Mouse (Mus musculus) heart, embryonic 13.5 days (tissue): ENCODE measurements around the gene Cdhr5. TPM values are rescaled to one million over a fixed set of nuclear protein-coding genes. Genes with fewer than 3 reads are reported as not detected.

Source experiments
- ATAC-seq: fragments of 200-750 bp; cut with Nextera tagmentation; 2 replicates; pipeline ENCODE4 v1.8.0; 2017; ENCODE audit warnings: moderate TSS enrichment; ENCODE audit not compliant: insufficient number of reproducible peaks, low FRiP score, low TSS enrichment; ENCODE audit errors: extremely low read depth
- H3K27ac ChIP-seq: fragments of 300-500 bp; sonication (generic); replicated peaks from 2 replicates; pipeline ENCODE4 v1.5.1; 2015; ENCODE audit warnings: moderate library complexity, mild to moderate bottlenecking, inconsistent platforms
- H3K27me3 ChIP-seq: fragments of 300-500 bp; sonication (generic); replicated peaks from 2 replicates; pipeline ENCODE4 v1.6.1; 2015; ENCODE audit warnings: mild to moderate bottlenecking, inconsistent platforms
- H3K36me3 ChIP-seq: fragments of 300-500 bp; sonication (generic); 2 replicates; pipeline ENCODE4 v1.6.1; 2015; ENCODE audit warnings: mild to moderate bottlenecking, inconsistent platforms
- H3K4me1 ChIP-seq: fragments of 300-500 bp; sonication (generic); 2 replicates; pipeline ENCODE4 v1.6.1; 2015; ENCODE audit warnings: inconsistent platforms
- H3K4me2 ChIP-seq: fragments of 300-500 bp; sonication (generic); 2 replicates; pipeline ENCODE4 v1.6.1; 2015; ENCODE audit warnings: inconsistent platforms, mild to moderate bottlenecking, moderate library complexity
- H3K4me3 ChIP-seq: fragments of 300-500 bp; sonication (generic); 2 replicates; pipeline ENCODE4 v1.5.1; 2015; ENCODE audit warnings: moderate library complexity, mild to moderate bottlenecking, inconsistent platforms
- H3K9ac ChIP-seq: fragments of 300-500 bp; sonication (generic); 2 replicates; pipeline ENCODE4 v1.6.1; 2015; ENCODE audit warnings: inconsistent platforms, mild to moderate bottlenecking, moderate library complexity
- H3K9me3 ChIP-seq: fragments of 300-500 bp; sonication (generic); 2 replicates; pipeline ENCODE4 v1.6.1; 2016; ENCODE audit warnings: inconsistent platforms
- WGBS: fragments of 180-500 bp; shearing (Covaris S2); methylation state at CpG from one replicate; pipeline ENCODE4 v1.1.7; 2015; ENCODE audit warnings: mixed read lengths; 5-methylcytosine and 5-hydroxymethylcytosine counted together
- polyA plus RNA-seq: library from polyadenylated mRNA; unstranded; fragments of >200 nt; fragmentation: Nextera tagmentation; extraction: Ambion mirVana; gene quantifications from 2 replicates; pipeline ENCODE4 v1.2.1, GENCODE M21; 2015

The Cdhr5 gene
- polyA plus RNA-seq, 1 experiment from 2014 or later = not detected

DNA sequence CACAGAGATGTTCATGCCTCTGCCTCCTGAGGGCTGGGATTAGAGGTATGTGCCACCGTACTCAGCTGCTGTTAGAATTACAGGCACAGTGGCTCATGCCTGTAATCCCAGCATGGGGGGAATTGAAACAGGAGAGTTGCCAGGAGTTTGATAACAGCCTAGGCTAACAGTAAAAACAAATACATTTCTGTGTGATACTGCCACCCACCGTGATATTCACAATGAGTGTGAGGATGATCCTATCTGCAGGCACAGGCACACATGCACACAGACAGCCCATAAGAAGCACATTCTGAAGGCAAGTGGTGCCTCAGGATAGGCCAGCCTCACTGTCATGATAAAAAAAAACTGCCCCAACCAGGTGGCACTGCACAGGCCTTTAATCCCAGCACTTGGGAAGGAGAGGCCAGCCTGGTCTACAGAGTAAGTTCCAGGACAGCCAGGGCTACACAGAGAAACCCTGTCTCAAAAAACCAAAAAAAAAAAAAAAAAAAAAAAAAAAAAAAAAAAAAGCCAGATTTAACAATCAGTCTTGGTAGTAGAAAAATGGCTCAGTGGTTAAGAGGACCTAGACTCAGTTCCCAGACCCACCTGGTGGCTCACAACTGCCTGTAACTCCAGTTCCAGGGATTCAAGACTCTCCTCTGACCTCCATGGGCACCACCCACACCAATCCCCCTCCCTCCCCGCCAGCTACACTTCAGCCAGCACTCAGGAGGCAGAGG is 21.5 kb upstream of the Cdhr5 start:
- no peak overlapping the region for H3K27ac ChIP-seq
- no peak for ATAC-seq
- peaks cover 35% of the 10 kb centered on the region for H3K27me3 ChIP-seq
- no peak overlapping the region for H3K4me2 ChIP-seq
- H3K9me3 ChIP-seq = no peaks in the 10 kb centered on the region
- H3K4me3 ChIP-seq = no peak overlapping the region
- peaks cover 17% of the 10 kb centered on the region for H3K4me1 ChIP-seq
- WGBS = 75% methylated on average over 3 of the region's 3 CpGs
- peaks cover 61% of the 10 kb centered on the region for H3K36me3 ChIP-seq
- H3K9ac ChIP-seq = no peak overlapping the region

DNA sequence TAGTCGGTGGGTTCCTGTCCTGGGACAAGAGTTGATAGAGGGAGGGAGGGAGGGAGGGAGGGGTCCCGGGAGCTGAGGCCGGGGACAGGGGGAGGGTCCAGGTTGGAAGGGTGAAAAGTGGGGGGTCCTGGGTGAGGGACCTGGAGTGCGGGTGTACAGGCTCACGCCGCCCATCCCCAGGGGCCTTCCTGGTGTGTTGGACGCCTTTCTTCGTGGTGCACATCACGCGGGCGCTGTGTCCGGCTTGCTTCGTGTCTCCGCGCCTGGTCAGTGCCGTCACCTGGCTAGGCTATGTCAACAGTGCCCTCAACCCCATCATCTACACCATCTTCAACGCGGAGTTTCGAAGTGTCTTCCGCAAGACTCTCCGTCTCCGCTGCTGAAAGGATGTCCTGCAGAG is 17.9 kb upstream of the Cdhr5 start:
- H3K4me1 ChIP-seq = peaks cover 28% of the 10 kb centered on the region
- no peak for ATAC-seq
- WGBS = 3% methylated on average over 22 of the region's 22 CpGs
- H3K27ac ChIP-seq = no peak overlapping the region
- peak overlapping the region; percentile 50 for H3K4me3 ChIP-seq
- H3K9me3 ChIP-seq = no peaks in the 10 kb centered on the region; the same call in 1 of the 2 replicates
- H3K27me3 ChIP-seq = peaks cover 72% of the 10 kb centered on the region
- peak overlapping the region; percentile 74 for H3K9ac ChIP-seq
- H3K36me3 ChIP-seq = peaks cover 25% of the 10 kb centered on the region
- peak overlapping the region; percentile 75 for H3K4me2 ChIP-seq

DNA sequence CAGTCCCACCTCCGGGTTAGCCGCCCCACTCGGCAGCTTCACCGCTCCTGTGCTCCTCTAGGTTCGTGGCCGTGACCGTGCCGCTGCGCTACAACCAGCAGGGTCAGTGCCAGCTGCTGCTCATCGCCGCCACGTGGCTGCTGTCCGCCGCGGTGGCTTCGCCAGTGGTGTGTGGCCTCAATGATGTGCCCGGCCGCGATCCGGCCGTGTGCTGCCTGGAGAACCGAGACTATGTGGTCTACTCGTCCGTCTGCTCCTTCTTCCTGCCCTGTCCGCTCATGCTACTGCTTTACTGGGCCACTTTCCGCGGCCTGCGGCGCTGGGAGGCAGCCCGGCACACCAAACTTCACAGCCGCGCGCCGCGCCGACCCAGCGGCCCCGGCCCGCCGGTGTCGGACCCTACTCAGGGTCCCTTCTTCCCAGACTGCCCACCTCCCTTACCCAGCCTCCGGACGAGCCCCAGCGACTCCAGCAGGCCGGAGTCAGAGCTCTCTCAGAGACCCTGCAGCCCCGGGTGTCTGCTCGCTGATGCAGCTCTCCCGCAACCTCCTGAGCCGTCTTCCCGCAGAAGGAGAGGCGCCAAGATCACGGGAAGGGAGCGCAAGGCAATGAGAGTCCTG is 17.4 kb upstream of the Cdhr5 start:
- peak overlapping the region; percentile 74 for H3K9ac ChIP-seq
- under 1% methylated on average over 53 of the region's 53 CpGs for WGBS
- H3K36me3 ChIP-seq = peaks cover 20% of the 10 kb centered on the region
- ATAC-seq = no peak
- H3K27ac ChIP-seq = no peak overlapping the region
- H3K9me3 ChIP-seq = no peaks in the 10 kb centered on the region; the same call in 1 of the 2 replicates
- peaks cover 74% of the 10 kb centered on the region for H3K27me3 ChIP-seq
- peaks cover 28% of the 10 kb centered on the region for H3K4me1 ChIP-seq
- peak overlapping the region; percentile 50 for H3K4me3 ChIP-seq
- peak overlapping the region; percentile 75 for H3K4me2 ChIP-seq

DNA sequence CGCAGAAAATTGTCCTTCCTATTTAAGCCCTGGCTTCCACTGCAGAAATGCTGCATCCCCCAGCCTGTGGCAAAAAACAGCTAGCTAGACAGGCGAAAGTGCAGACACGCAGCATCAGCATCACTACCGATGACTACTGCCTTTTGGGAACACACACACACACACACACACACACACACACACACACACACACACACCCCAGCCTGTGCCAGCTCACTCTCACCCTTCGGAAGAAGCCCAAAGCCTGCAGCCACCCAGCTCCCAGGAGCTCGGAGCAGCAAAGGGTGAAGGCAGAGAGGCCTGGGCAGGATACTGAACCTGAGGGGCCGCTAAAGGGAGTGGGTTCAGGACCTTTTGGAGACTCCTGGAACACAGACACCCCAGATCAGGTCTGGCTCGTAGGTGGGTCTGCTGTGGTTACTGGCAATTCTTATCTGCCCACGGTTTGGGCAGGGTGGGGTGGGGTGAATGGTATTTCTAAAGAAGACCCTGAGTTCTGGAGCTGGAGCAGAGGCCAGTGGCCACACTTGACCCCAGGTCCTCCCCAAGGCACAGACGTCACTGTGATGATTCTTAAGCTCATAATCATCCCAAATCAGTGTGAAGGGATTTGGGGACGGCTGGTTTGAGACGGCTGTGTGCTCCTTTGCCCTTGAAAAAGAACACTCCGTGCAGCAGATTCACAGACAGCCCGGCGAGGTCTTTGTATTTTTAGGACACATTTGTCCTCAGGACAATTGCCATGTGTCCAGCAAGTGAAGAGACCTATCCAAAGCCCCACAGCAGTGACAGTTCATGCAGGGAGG is 16.2 kb upstream of the Cdhr5 start:
- WGBS = 39% methylated on average over 15 of the region's 15 CpGs
- no peak for ATAC-seq
- peaks cover 74% of the 10 kb centered on the region for H3K27me3 ChIP-seq
- H3K4me1 ChIP-seq = peaks cover 28% of the 10 kb centered on the region
- H3K9ac ChIP-seq = peak overlapping the region; percentile 75
- H3K27ac ChIP-seq = no peak overlapping the region
- H3K4me2 ChIP-seq = peak overlapping the region; percentile 92
- no peaks in the 10 kb centered on the region; the same call in 1 of the 2 replicates for H3K9me3 ChIP-seq
- peaks cover 12% of the 10 kb centered on the region for H3K36me3 ChIP-seq
- peak overlapping the region; percentile 58 for H3K4me3 ChIP-seq

DNA sequence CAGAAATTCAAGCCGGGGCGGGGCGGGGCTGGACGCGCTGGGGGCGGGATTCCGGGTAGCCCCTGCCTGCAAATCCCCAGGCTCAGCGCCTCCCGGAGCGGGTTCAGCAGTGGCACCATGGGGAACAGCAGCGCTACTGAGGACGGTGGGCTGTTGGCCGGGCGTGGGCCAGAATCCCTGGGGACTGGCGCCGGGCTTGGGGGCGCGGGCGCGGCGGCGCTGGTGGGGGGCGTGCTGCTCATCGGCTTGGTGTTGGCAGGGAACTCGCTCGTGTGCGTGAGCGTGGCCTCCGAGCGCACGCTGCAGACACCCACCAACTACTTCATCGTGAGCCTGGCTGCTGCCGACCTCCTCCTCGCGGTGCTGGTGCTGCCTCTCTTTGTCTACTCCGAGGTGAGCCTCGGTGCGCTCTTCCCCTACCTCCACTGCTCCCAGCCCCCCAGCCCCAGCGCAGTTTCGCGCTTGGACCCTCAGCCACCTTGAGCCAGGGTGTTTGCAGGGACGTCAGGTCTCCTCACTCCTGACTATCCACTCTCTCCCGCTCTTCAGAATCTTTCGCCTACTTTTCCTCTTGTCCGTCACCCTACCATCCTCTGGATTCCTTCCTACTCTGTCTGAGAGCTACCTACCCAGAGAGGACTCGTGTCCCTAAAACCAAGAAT is 15.5 kb upstream of the Cdhr5 start, which contains the start of gene Drd4:
Drd4 (plus strand) TSS at position 86 of the 662 bp plus-strand sequence.
- H3K36me3 ChIP-seq = peaks cover 4% of the 10 kb centered on the region
- peak within 1 kb of the TSS; percentile 58 for H3K4me3 ChIP-seq
- H3K27me3 ChIP-seq = peaks cover 74% of the 10 kb centered on the region
- H3K4me2 ChIP-seq = peak within 1 kb of the TSS; percentile 92
- H3K27ac ChIP-seq = no peak within 1 kb of the TSS
- H3K9me3 ChIP-seq = no peaks in the 10 kb centered on the region; the same call in 1 of the 2 replicates
- 3% methylated on average over 46 of the region's 46 CpGs for WGBS
- H3K9ac ChIP-seq = peak within 1 kb of the TSS; percentile 75
- H3K4me1 ChIP-seq = peaks cover 28% of the 10 kb centered on the region
- no peak for ATAC-seq

DNA sequence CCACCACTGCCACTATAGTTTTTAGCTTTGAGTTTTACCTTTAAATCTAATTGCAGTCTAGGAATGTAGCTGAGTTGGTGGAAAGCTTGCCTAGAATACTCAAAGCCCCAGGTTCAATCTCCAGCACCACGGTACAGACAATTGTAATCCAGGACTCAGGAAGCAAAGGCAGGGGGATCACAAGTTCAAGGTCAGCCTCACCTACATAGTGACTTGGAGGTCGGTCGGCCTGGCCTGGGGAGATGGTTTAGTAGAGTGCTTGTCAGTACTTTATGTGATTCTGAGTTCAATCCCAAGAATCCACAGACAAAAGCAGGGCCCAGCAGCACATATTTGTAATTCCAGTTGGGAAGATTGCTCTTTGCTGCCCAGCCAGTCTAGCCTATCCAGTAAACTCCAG is 11.5 kb upstream of the Cdhr5 start:
- Histone ChIP-seq H3K27ac (no peak overlapping the region), H3K4me1 (peaks cover 10% of the 10 kb centered on the region), H3K27me3 (peaks cover 44% of the 10 kb centered on the region), H3K4me3 (no peak overlapping the region), H3K9ac (no peak overlapping the region), H3K36me3 (no peaks in the 10 kb centered on the region), H3K4me2 (no peak overlapping the region), H3K9me3 (no peaks in the 10 kb centered on the region; the same call in 1 of the 2 replicates)
- no peak for ATAC-seq
- 64% methylated on average over 3 of the region's 3 CpGs for WGBS

DNA sequence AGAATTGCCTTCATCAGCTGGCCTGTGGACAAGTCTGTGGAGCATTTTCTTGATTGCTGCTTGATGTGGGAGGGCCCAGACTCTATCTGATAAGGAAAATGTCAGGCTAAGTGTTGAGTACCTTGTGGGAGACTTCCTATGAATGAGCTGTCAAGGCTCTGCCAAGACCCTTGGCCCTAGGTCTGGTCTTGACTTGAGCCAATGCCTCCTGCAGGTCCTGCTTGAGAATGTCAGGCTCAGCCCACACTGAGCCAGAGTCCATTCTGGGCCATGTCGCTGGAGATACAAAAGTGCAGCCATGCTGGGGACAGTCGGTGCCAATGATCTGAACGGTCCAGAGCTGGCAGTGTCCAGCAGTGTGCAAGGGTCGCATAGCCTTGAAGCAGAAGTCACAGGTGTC is 6.2 kb upstream of the Cdhr5 start:
- 74% methylated on average over 4 of the region's 4 CpGs for WGBS
- Histone ChIP-seq H3K9ac (no peak overlapping the region), H3K27me3 (peaks cover 25% of the 10 kb centered on the region), H3K9me3 (no peaks in the 10 kb centered on the region), H3K4me1 (peaks cover 12% of the 10 kb centered on the region), H3K4me3 (no peak overlapping the region), H3K27ac (no peak overlapping the region), H3K4me2 (no peak overlapping the region), H3K36me3 (no peaks in the 10 kb centered on the region)
- ATAC-seq = no peak

DNA sequence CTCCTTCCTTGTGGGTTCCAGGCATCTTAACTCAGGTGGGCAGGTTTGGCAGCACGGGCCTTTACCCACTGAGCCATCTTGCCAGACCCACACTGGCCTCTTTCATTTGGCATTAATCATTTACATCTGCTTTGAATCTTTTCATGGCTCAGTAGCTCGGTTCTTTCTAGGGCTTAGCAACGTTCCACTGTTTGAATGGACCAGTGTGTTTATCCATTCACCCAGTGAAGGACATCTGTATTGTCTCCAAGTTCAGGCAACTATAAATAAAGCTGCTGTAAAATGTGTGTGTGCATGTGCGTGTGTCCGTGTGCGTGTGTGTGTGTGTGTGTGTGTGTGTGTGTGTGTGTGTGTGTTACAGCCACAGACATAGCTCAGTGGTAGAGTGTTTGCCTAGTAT is 4.9 kb upstream of the Cdhr5 start:
- peaks cover 12% of the 10 kb centered on the region for H3K4me1 ChIP-seq
- no peak overlapping the region for H3K27ac ChIP-seq
- H3K4me3 ChIP-seq = no peak overlapping the region
- no peaks in the 10 kb centered on the region for H3K9me3 ChIP-seq
- H3K36me3 ChIP-seq = no peaks in the 10 kb centered on the region
- peaks cover 32% of the 10 kb centered on the region for H3K27me3 ChIP-seq
- H3K4me2 ChIP-seq = no peak overlapping the region
- no peak for ATAC-seq
- WGBS = 81% methylated on average over 6 of the region's 6 CpGs
- H3K9ac ChIP-seq = no peak overlapping the region

DNA sequence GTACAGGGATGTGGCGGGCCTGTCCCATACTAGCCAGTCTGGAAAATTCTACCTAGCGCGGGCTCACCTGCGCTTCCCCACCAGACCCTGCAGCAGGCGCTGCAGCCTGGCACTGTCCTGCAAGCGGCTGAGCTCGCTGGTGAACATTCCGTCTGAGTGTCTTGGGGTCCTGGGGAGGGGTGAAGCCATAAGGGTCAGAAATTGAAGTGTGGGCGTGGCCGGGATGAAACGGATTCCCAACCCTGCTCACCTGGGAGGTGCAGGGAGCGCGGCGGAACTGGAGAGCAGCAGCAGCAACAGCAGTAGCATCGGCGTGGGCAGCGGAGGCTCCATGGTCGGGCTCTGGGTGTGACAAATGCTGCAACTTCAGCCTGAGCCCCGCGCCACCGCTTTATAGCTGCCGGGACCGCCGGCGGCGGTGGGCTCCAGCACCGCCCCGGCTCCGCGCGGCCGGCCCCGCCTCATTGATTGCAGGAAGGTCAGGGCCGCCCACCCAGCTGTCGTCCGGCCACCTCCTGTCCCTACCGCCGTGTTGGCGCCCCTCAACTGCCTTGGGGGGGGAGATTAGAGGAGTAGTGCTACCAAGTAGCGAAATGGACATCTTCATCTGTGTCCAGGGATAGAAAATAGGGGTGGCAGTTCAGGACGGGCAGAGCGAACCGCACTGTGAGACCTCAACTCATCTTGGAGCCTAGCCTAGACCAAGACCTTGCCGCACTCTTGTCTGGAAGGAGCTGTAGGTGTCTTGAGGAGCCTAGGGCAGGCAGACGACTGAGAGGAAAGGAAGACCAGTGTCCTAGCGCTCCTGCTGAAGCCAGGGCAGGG is 2.4 kb upstream of the Cdhr5 start, which contains the start of gene Sct:
Sct (minus strand) TSS at position 368 of the 825 bp plus-strand sequence.
- no peak for ATAC-seq
- H3K27me3 ChIP-seq = peaks cover 35% of the 10 kb centered on the region
- peak within 1 kb of the TSS; percentile 73 for H3K9ac ChIP-seq
- H3K4me3 ChIP-seq = peak within 1 kb of the TSS; percentile 55
- H3K27ac ChIP-seq = no peak within 1 kb of the TSS
- H3K36me3 ChIP-seq = no peaks in the 10 kb centered on the region
- no peaks in the 10 kb centered on the region for H3K9me3 ChIP-seq
- 3% methylated on average over 46 of the region's 46 CpGs for WGBS
- peak within 1 kb of the TSS; percentile 84 for H3K4me2 ChIP-seq
- H3K4me1 ChIP-seq = peaks cover 12% of the 10 kb centered on the region
